Mouse (Mus musculus) spleen, adult 2 months (tissue): ENCODE measurements around the gene Mapkapk5.

Experiments used
- CTCF ChIP-seq: fragments of 200-500 bp; IDR thresholded peaks from 2 replicates; pipeline ENCODE4 v1.5.1; 2011; ENCODE audit warnings: mild to moderate bottlenecking, inconsistent platforms; ENCODE audit not compliant: insufficient read depth, insufficient read length, insufficient replicate concordance; ENCODE audit errors: extremely low read depth
- POLR2A ChIP-seq: fragments of 200-500 bp; IDR thresholded peaks from 2 replicates; pipeline ENCODE4 v1.6.1; 2011; ENCODE audit warnings: low read depth, low read length, inconsistent platforms

DNA sequence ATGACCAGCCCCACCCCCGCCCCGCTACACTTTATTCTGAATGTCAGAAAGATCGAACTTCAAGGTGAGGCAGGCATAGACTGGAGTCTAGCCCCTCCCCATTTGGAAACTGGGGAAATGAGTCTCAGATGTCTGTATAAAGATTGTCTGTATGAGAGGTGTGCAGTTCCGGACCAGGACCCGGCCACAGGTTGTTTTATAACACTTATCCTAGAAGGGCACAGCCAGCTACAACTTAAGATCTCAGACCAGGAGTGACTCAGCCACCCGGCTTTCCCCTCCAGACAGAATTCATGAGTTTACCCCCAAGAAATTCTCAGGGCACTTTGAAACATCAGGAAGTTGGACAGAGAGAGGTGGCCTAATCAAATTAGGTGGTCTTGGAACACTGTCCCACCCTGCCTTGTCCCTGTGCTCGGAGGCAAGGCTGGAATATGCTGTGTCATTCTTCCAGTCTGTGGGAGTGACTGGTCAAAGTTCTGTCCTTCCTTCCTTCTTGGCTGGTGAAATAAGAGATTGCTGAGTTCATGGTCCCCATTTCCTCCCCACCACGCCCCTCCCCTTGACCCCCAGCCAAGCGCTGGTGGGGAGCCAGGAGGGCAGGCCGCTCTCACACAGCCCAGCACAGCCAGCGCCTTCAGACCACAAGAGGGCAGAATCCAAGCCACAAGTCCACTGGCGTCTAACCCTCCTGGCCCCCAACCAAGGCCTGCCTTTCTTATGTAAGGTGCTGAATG is 38.2 kb upstream of the Mapkapk5 start:
- TF ChIP-seq CTCF = peak; percentile 71; the same call in 1 of the 2 replicates
- no peak for TF ChIP-seq POLR2A
